Mouse (Mus musculus) kidney, postnatal 0 days (tissue): ENCODE results near the gene Gm49366. TPM values are rescaled to one million over a fixed set of nuclear protein-coding genes. Genes with fewer than 3 reads are reported as not detected.
"Not testable (repeated sequence)": the region's sequence is repeated elsewhere in the genome, so short reads cannot be mapped to it uniquely, and the experiment has no call there.

ENCODE experiments used
- ATAC-seq: fragments of 200-750 bp; cut with Nextera tagmentation; replicated peaks from 2 replicates; pipeline ENCODE4 v1.8.0; 2017; ENCODE audit warnings: low read depth, moderate number of reproducible peaks, moderate TSS enrichment, moderate library complexity; ENCODE audit not compliant: low FRiP score
- DNase-seq: peaks from one replicate; pipeline ENCODE4 v3.0.0-alpha.2; 2016; ENCODE audit warnings: low spot score
- H3K27ac ChIP-seq: fragments of 300-500 bp; sonication (generic); 2 replicates; pipeline ENCODE4 v1.5.1; 2014; ENCODE audit warnings: mild to moderate bottlenecking
- H3K27me3 ChIP-seq: fragments of 300-500 bp; sonication (generic); 2 replicates; pipeline ENCODE4 v1.6.1; 2014; ENCODE audit warnings: low read length, mixed read lengths; ENCODE audit not compliant: insufficient read depth
- H3K36me3 ChIP-seq: fragments of 300-500 bp; sonication (generic); 2 replicates; pipeline ENCODE4 v1.6.1; 2014; ENCODE audit warnings: low read length, mixed read lengths; ENCODE audit not compliant: insufficient read depth
- H3K4me1 ChIP-seq: fragments of 300-500 bp; sonication (generic); replicated peaks from 2 replicates; pipeline ENCODE4 v1.6.1; 2014; ENCODE audit warnings: antibody characterized with exemption, low read length, mixed read lengths; ENCODE audit not compliant: insufficient read depth
- H3K4me2 ChIP-seq: fragments of 300-500 bp; sonication (generic); 2 replicates; pipeline ENCODE4 v1.6.1; 2014; ENCODE audit warnings: mild to moderate bottlenecking, low read length, moderate library complexity, mixed read lengths
- H3K4me3 ChIP-seq: fragments of 300-500 bp; sonication (generic); replicated peaks from 2 replicates; pipeline ENCODE4 v1.5.1; 2014; ENCODE audit warnings: low read depth, low read length
- H3K9ac ChIP-seq: fragments of 300-500 bp; sonication (generic); 2 replicates; pipeline ENCODE4 v1.6.1; 2014; ENCODE audit warnings: low read depth, low read length
- H3K9me3 ChIP-seq: fragments of 300-500 bp; sonication (generic); replicated peaks from 2 replicates; pipeline ENCODE4 v1.6.1; 2016; ENCODE audit warnings: low read length, inconsistent platforms, mixed read lengths
- CTCF ChIP-seq: IDR thresholded peaks from 2 replicates; pipeline ENCODE4 v1.5.1; 2016; ENCODE audit warnings: antibody characterized with exemption, low read depth, mild to moderate bottlenecking, moderate library complexity
- WGBS: fragments of 180-500 bp; shearing (Covaris S2); extraction: QIAGEN DNeasy Blood & Tissue Kit; methylation state at CpG from one replicate; pipeline ENCODE4 v1.1.7; 2014; 5-methylcytosine and 5-hydroxymethylcytosine counted together
- polyA plus RNA-seq: library from polyadenylated mRNA; unstranded; fragments of >200 nt; fragmentation: Nextera tagmentation; extraction: Ambion mirVana; gene quantifications from 2 replicates; pipeline ENCODE4 v1.2.1, GENCODE M21; 2015

Gm49366 gene
- polyA plus RNA-seq, 1 experiment from 2014 or later: not detected

DNA sequence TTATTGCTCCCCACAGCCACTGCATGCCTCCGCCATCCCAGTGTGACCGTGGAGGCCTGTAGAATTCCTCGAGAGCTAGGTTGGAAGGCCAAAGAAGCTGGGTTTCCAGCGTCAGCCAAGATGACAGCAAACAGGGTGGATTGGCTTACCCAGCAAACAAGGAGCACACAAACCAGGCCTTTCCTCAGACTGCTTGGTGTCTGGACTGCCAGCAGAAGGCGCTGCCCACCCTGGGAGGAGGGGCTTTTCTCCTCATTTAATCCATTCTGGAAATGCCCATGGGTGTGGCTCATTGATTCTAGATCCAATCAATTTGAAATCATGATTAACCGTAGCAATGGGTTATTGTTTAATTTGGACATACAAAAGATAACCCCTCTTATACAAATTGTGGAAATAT lies 25.6 kb upstream of the Gm49366 start:
- Histone ChIP-seq H3K4me3 (no peak overlapping the region), H3K9ac (no peak overlapping the region), H3K27me3 (no peaks in the 10 kb centered on the region), H3K27ac (no peak overlapping the region), H3K4me1 (peaks cover 16% of the 10 kb centered on the region), H3K9me3 (no peaks in the 10 kb centered on the region), H3K36me3 (peaks cover 8% of the 10 kb centered on the region; the same call in 1 of the 2 replicates), H3K4me2 (no peak overlapping the region)
- DNase-seq (no peak), ATAC-seq (no peak)
- TF ChIP-seq CTCF: peak; percentile 55
- WGBS: 74% methylated on average over 6 of the region's 6 CpGs

GRCm38 (mm10) chr12:84013701-84014100 lies 25.0 kb upstream of the Gm49366 start:
- 93% methylated on average over 7 of the region's 7 CpGs for WGBS

DNA sequence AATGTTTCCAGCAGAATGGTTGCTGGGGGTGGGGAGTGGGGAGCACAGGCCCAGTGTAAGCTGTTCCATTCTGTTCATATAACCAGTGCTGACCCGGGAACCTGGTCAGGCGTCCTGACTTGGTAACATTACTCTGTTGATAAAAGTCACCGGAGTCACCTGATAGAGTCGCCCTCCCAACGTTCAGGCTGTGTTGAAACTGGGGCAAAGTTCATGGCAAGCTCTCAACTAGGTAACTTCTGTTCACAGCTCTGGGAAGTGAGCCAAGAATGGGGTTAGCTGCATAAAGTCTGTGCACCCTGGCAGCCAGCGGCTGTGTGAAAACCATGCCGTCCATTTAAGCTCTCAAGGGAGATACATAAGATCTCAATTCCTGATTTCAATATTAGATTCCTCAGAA lies 18.2 kb upstream of the Gm49366 start:
- H3K36me3 ChIP-seq, H3K9me3 ChIP-seq, H3K4me3 ChIP-seq, H3K4me2 ChIP-seq, H3K9ac ChIP-seq, H3K4me1 ChIP-seq, H3K27me3 ChIP-seq: not testable (repeated sequence)
- WGBS: 16% methylated on average over 7 of the region's 7 CpGs
- DNase-seq (peak; percentile 67), ATAC-seq (peak; percentile 85)
- 0 out of 2 replicates have a peak overlapping the region, but pooled peaks have one; percentile 19 for H3K27ac ChIP-seq

More at GRCm38 (mm10) chr12:84013701-84014100, 25.0 kb upstream of the Gm49366 start:
- Histone ChIP-seq H3K4me2 (no peak overlapping the region), H3K36me3 (peaks cover 8% of the 10 kb centered on the region; the same call in 1 of the 2 replicates), H3K4me3 (no peak overlapping the region), H3K27me3 (no peaks in the 10 kb centered on the region), H3K9me3 (no peaks in the 10 kb centered on the region), H3K4me1 (peaks cover 11% of the 10 kb centered on the region), H3K9ac (no peak overlapping the region), H3K27ac (no peak overlapping the region)
- TF ChIP-seq CTCF: no peak
- ATAC-seq (no peak), DNase-seq (no peak)

DNA sequence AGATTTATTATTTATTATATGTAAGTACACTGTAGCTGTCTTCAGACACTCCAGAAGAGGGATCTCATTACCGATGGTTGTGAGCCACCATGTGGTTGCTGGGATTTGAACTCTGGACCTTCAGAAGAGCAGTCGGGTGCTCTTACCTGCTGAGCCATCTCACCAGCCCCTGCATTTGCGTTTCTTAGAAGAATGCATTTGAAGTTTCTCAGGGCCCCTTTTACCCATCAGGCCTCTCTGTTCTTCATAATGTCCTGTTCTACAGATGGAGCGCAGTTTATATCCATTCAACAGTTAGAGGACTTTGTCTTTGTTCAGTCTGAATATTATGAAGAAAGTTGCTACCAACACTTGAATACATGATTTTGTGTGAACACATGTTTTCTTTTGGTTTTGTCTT lies 16.5 kb upstream of the Gm49366 start:
- 89% methylated on average over 4 of the region's 4 CpGs for WGBS
- not testable (repeated sequence) for H3K27me3 ChIP-seq, ATAC-seq, H3K27ac ChIP-seq, H3K4me3 ChIP-seq, H3K4me1 ChIP-seq, H3K4me2 ChIP-seq, H3K36me3 ChIP-seq, H3K9ac ChIP-seq, H3K9me3 ChIP-seq, DNase-seq

GRCm38 (mm10) chr12:84023052-84023745 lies 15.5 kb upstream of the Gm49366 start:
- no peak overlapping the region for H3K9ac ChIP-seq
- H3K36me3 ChIP-seq: no peaks in the 10 kb centered on the region
- WGBS: 80% methylated on average over 9 of the region's 9 CpGs
- H3K27me3 ChIP-seq: no peaks in the 10 kb centered on the region
- TF ChIP-seq CTCF: no peak
- H3K9me3 ChIP-seq: no peaks in the 10 kb centered on the region
- H3K27ac ChIP-seq: no peak overlapping the region
- no peak for ATAC-seq
- no peaks in the 10 kb centered on the region for H3K4me1 ChIP-seq
- no peak for DNase-seq
- H3K4me2 ChIP-seq: no peak overlapping the region
- H3K4me3 ChIP-seq: no peak overlapping the region

- no peak for DNase-seq
- Histone ChIP-seq H3K9ac (no peak overlapping the region), H3K36me3 (no peaks in the 10 kb centered on the region), H3K9me3 (no peaks in the 10 kb centered on the region), H3K4me1 (no peaks in the 10 kb centered on the region), H3K4me2 (no peak overlapping the region), H3K27ac (no peak overlapping the region), H3K4me3 (no peak overlapping the region), H3K27me3 (no peaks in the 10 kb centered on the region)
- ATAC-seq: no peak
- 77% methylated on average over 7 of the region's 7 CpGs for WGBS
- TF ChIP-seq CTCF: no peak
Observed at GRCm38 (mm10) chr12:84025888-84026287, 12.8 kb upstream of the Gm49366 start.

DNA sequence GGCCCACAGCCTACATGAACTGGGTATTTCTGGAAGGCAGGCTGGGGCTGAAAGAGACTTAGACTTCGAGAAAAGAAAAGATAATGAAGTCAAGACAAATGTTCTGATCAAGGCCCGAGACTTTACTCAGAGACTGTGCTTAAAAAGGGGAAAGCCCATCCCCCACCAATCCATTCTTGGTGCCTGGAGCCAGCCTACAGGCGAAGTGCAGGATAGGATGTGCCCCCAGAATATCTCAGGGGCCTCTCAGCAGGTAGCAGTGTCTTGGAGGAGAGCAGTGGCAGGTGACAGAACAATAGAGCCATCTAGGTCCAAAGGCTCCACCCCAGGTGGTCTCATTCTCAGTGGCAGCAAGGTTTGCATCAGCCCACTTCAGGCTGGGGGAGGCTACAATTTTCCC lies 10.4 kb upstream of the Gm49366 start:
- H3K4me2 ChIP-seq, DNase-seq, H3K4me3 ChIP-seq, H3K9ac ChIP-seq, H3K27ac ChIP-seq, H3K4me1 ChIP-seq, H3K36me3 ChIP-seq, H3K27me3 ChIP-seq, ATAC-seq, H3K9me3 ChIP-seq: not testable (repeated sequence)
- WGBS: 76% methylated on average over 3 of the region's 3 CpGs

DNA sequence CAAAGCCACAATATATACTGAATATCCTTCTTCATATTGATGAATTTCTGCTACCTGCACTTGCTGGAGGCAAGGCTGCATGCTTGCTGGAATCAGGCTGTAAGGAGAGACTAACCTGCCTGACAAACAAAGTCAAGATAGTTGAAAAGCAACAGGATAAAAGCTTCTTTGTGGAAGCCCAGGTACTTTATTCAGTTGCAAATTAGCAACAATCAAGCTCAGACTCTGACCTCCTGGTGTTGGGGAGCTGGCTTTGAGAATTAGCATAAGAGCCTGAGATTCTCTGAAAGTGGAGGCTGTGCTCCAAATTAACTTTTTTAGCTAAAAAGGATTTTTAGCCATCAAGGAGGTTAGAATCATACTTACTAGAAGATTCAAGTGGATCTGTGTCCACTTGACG lies 9.7 kb upstream of the Gm49366 start:
- H3K4me1 ChIP-seq, H3K4me3 ChIP-seq, DNase-seq, ATAC-seq, H3K9me3 ChIP-seq, H3K36me3 ChIP-seq, H3K27me3 ChIP-seq, H3K4me2 ChIP-seq, H3K27ac ChIP-seq, H3K9ac ChIP-seq: not testable (repeated sequence)
- WGBS: 89% methylated on average over 1 of the region's 1 CpGs
